Mouse (Mus musculus) heart, postnatal 36 days (tissue): ENCODE data around the gene Eri3. TPM values are rescaled to one million over a fixed set of nuclear protein-coding genes. Genes with fewer than 3 reads are reported as not detected.

Experiments
- DNase-seq, 2 experiments: peaks; one replicate each; pipeline ENCODE4 v3.0.0; 2021 to 2022
- intact Hi-C: fragments of 180-260 bp; cut with DNase I; formaldehyde crosslinking; loops from one replicate; pipeline ENCODE4 v1.15.1; 2025
- total RNA-seq, 2 experiments: library from RNA; stranded (reverse); gene quantifications; 2 replicates each; pipeline ENCODE4 v1.2.3; 2021

The Eri3 gene
- total RNA-seq = 10 to 100 TPM; 89.9 to 91.4 TPM

DNA sequence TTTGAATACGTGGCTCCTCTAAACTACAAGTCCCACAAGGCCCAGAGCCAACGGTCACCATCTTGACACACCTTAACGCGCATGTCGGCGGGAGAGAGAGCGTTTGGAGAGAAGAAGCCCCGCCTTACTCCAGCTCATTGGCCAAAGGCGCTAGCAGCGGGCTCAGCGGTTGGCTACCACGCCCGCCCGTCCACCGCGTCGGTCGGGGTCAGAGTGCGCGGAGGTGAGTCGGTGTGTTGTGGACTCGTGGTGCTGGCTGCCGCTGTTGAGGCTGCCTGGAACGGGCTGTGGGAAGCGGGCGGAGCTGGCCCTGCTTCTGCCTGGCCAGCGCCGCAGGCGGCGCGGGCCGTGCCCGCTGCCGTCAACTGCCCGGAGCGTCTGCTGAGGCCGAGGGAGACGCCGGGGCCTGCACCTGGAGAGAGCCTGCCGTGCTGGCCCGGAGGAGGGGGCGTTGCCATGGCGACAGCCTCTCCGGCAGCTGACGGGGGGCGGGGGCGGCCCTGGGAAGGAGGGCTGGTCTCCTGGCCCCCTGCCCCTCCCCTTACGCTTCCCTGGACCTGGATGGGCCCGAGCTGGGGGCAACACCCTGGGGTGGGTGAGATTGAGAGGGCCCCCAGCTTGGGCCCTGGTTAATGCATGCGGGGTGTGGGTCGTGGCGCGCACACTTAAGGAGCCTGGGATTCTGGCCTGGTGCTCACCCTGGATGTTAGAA, at the start of gene Eri3:
Gene Eri3 (plus strand): TSS at position 226 of the 712 bp plus-strand sequence.
- intact Hi-C loops = no loop called here
- DNase-seq = peak; percentile 96 to 98

- DNase-seq = no peak
These were observed 31.9 kb upstream of the Eri3 start for GRCm38 (mm10) chr4:117518246-117518645.

GRCm38 (mm10) chr4:117521350-117521749, 28.8 kb upstream of the Eri3 start:
- intact Hi-C loops = no loop called here
- no peak for DNase-seq

More at GRCm38 (mm10) chr4:117518246-117518645, 31.9 kb upstream of the Eri3 start:
- intact Hi-C loops = no loop called here

DNA sequence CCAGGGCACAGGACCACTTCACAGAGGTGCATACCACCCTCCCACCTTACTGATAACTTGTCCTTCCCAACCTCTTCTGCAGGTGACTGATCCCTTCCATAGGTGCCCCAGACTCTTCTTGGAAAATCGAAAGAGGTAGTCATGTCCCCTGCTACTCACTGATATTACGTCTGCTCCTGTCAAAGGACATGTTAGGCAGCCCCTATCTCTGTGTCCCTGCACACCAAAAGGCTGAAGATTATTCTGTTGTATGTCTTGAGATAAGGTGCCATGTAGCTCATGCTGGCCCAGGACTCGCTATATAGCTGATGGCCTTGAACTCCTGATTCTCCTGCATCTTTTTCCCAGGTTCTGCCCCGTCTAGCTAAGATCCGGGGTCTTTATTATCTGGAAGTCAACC, 24.2 kb upstream of the Eri3 start:
- no peak for DNase-seq
- intact Hi-C loops = no loop called here

GRCm38 (mm10) chr4:117527116-117527899, 22.9 kb upstream of the Eri3 start:
- DNase-seq = no peak
- intact Hi-C loops = no loop called here

DNA sequence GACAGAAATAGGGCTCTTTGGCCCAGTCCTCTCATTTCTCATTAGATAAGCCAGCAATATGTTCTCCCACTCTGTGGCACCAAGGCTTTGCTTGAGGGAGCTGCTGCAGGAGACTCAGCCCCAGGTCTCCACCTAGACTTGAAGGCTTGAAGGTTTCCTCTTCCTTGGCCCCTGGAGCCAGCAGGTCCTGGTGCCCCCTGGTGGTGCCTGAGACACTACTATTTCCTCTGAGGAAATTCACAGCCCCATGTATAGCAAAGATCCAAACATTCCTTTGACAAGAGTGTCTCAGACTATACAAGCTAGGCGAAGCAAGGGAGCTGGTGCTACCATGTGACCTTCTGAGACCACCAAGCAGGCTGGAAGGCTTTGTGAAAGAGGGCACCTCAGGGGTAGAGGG, 22.2 kb upstream of the Eri3 start:
- DNase-seq = peak; percentile 28 to 62
- intact Hi-C loops = loop anchor here (1.0 kb wide), 2 partner anchors 205 to 258 kb away; no protein-coding TSS in a partner anchor

DNA sequence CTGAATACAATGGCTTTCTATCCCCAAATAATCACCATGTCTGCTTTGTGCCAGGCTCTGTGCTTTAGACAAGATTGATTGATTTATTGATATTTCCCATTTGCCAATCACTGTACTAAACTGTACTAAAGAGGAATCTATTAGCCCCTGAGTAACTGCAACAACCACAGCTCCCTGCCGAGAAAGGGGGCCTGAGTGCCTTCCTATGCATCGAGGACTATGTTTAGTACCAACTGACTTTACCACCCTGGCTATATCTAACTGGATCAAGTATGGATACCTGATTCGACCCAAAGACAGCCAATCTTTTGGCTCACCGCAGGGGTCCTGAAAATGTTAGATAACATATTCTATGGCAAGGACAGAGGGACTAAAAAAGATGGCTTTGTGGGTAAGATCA, 20.3 kb upstream of the Eri3 start:
- no peak for DNase-seq
- intact Hi-C loops = no loop called here

GRCm38 (mm10) chr4:117535496-117536200, 14.5 kb upstream of the Eri3 start:
- intact Hi-C loops = no loop called here
- no peak for DNase-seq

- DNase-seq = no peak
- intact Hi-C loops = no loop called here
These were observed 13.2 kb upstream of the Eri3 start for GRCm38 (mm10) chr4:117537002-117537401.

- intact Hi-C loops = no loop called here
- DNase-seq = no peak
These were observed 10.7 kb upstream of the Eri3 start for GRCm38 (mm10) chr4:117539329-117539980.

DNA sequence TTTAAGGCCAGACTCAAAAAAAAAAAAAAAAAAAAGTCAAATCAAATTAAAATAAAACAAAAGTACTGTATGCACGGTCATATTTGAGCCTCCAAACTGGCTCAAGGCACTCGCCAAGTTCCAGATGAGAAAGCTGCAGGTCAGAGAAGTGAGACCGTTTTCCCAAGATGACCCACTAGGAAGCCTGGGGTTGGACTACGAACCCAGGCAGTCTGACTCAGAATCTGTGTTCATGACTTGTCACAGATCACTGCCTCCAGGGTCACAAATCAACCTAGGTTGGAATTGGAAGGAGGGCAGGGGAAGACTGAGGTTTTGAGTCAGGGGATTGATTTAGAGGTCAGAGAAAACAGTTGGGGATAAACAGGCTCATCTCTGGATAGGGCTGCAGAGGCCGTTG, 9.6 kb upstream of the Eri3 start:
- DNase-seq = no peak
- intact Hi-C loops = no loop called here

GRCm38 (mm10) chr4:117545448-117545847, 4.7 kb upstream of the Eri3 start:
- no peak for DNase-seq
- intact Hi-C loops = no loop called here

GRCm38 (mm10) chr4:117546616-117547015, 3.5 kb upstream of the Eri3 start:
- intact Hi-C loops = no loop called here
- DNase-seq = no peak

DNA sequence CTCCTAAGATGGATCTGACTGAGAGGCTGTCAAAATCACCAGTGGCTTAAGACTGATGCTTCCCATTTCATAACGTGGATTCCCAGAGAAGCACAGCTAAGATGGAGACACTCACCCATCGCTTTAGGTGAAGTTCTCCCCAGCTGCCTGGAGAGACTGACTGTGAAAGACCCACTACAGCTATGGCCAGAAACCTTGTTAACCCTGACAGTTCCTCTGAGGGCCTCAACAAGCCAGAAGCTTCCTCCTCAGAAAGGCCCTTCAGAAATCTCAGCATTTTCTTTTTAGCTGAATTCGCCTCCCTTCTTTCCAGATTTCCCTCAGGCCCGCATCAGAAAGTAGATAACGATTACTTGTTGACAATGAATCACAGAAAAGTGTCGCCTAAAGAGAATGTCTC, 589 bp upstream of the Eri3 start:
- intact Hi-C loops = no loop called here

GRCm38 (mm10) chr4:117551144-117552000, 1.2 kb downstream of the Eri3 start:
- intact Hi-C loops = no loop called here
- no peak for DNase-seq

More for the DNA sequence above, 589 bp upstream of the Eri3 start:
- DNase-seq = peak in 1 of 2 experiments; percentile 4

- no peak for DNase-seq
- intact Hi-C loops = no loop called here
These were observed 5.3 kb downstream of the Eri3 start for GRCm38 (mm10) chr4:117555495-117555894.

- no peak for DNase-seq
- intact Hi-C loops = no loop called here
These were observed 6.2 kb downstream of the Eri3 start for GRCm38 (mm10) chr4:117556372-117556771.

GRCm38 (mm10) chr4:117557068-117557645, 7.0 kb downstream of the Eri3 start:
- peak in 1 of 2 experiments; percentile 16 for DNase-seq
- intact Hi-C loops = no loop called here

GRCm38 (mm10) chr4:117563967-117564366, 13.8 kb downstream of the Eri3 start:
- intact Hi-C loops = no loop called here
- no peak for DNase-seq
